Mouse (Mus musculus) myocyte (in vitro differentiated cells): Measurements from ENCODE around the gene Dhrs7b. TPM values are rescaled to one million over a fixed set of nuclear protein-coding genes. Genes with fewer than 3 reads are reported as not detected.
A peak's percentile ranks its signal among the peaks of the same experiment; 100 is the strongest.

Experiments
- H3K27me3 ChIP-seq: one replicate; pipeline ENCODE4 v1.6.1; 2011; ENCODE audit not compliant: control insufficient read depth, insufficient read depth, insufficient read length
- H3K36me3 ChIP-seq: one replicate; pipeline ENCODE4 v1.6.1; 2011; ENCODE audit not compliant: control insufficient read depth, insufficient read depth
- H3K4me2 ChIP-seq: one replicate; pipeline ENCODE4 v1.6.1; 2011; ENCODE audit warnings: low read depth, control low read depth
- H3K4me3 ChIP-seq: one replicate; pipeline ENCODE4 v1.5.1; 2011; ENCODE audit warnings: mild to moderate bottlenecking, control low read depth, moderate library complexity
- H3K79me2 ChIP-seq: one replicate; pipeline ENCODE4 v1.6.1; 2011; ENCODE audit not compliant: control insufficient read depth, insufficient read depth
- H3ac ChIP-seq: one replicate; pipeline ENCODE4 v1.6.1; 2011; ENCODE audit not compliant: control insufficient read depth, insufficient read length
- CEBPB ChIP-seq: IDR thresholded peaks from 2 replicates; pipeline ENCODE4 v1.6.1; 2011; ENCODE audit warnings: mild to moderate bottlenecking, moderate library complexity; ENCODE audit not compliant: poor library complexity, insufficient read depth, severe bottlenecking
- E2F4 ChIP-seq: IDR thresholded peaks from one replicate; pipeline ENCODE4 v1.6.1; 2011; ENCODE audit warnings: mild to moderate bottlenecking, control low read depth, moderate library complexity; ENCODE audit not compliant: insufficient read depth
- MAX ChIP-seq: IDR thresholded peaks from one replicate; pipeline ENCODE4 v1.6.1; 2011; ENCODE audit warnings: low read depth, mild to moderate bottlenecking, control low read depth
- MYOD1 ChIP-seq, 3 experiments: IDR thresholded peaks; one replicate each; pipeline ENCODE4 v1.6.1; 2011; ENCODE audit warnings: control low read depth in 2 of 3, low read depth in 2 of 3, mild to moderate bottlenecking in 2 of 3, moderate library complexity in 1 of 3; ENCODE audit not compliant: insufficient read length in 2 of 3, control insufficient read depth in 1 of 3
- MYOG ChIP-seq, 3 experiments: IDR thresholded peaks; one replicate each; pipeline ENCODE4 v1.6.1; 2011; ENCODE audit warnings: control low read depth in 2 of 3, low read depth in 2 of 3, mild to moderate bottlenecking in 2 of 3; ENCODE audit not compliant: insufficient read length in 2 of 3, control insufficient read depth in 1 of 3, insufficient read depth in 1 of 3
- POLR2A ChIP-seq: IDR thresholded peaks from one replicate; pipeline ENCODE4 v1.6.1; 2011; ENCODE audit warnings: low read depth, mild to moderate bottlenecking, control low read depth, moderate library complexity; ENCODE audit not compliant: insufficient read length
- POLR2AphosphoS2 ChIP-seq: IDR thresholded peaks from one replicate; pipeline ENCODE4 v1.6.1; 2011; ENCODE audit warnings: low read depth, control low read depth; ENCODE audit not compliant: insufficient read length
- REST ChIP-seq: IDR thresholded peaks from one replicate; pipeline ENCODE4 v1.6.1; 2011; ENCODE audit warnings: mild to moderate bottlenecking, control low read depth, moderate library complexity; ENCODE audit not compliant: insufficient read depth, insufficient read length
- SRF ChIP-seq: IDR thresholded peaks from one replicate; pipeline ENCODE4 v1.6.1; 2011; ENCODE audit warnings: low read depth; ENCODE audit not compliant: control insufficient read depth, insufficient read length
- TCF12 ChIP-seq: IDR thresholded peaks from one replicate; pipeline ENCODE4 v1.6.1; 2011; ENCODE audit warnings: mild to moderate bottlenecking, control low read depth; ENCODE audit not compliant: poor library complexity, insufficient read depth, severe bottlenecking
- TCF3 ChIP-seq: IDR thresholded peaks from one replicate; pipeline ENCODE4 v1.6.1; 2011; ENCODE audit warnings: low read depth, control low read depth; ENCODE audit not compliant: insufficient read length
- USF1 ChIP-seq: IDR thresholded peaks from one replicate; pipeline ENCODE4 v1.6.1; 2011; ENCODE audit warnings: low read depth, mild to moderate bottlenecking, control low read depth, moderate library complexity
- polyA plus RNA-seq: library from polyadenylated mRNA; unstranded; fragments of >200 nt; fragmentation: generic; extraction: Trizol; gene quantifications from one replicate; pipeline ENCODE4 v1.2.1, GENCODE M21; 2012; ENCODE audit warnings: missing spikeins

The Dhrs7b gene
- polyA plus RNA-seq, 1 experiment = 51.2 TPM

DNA sequence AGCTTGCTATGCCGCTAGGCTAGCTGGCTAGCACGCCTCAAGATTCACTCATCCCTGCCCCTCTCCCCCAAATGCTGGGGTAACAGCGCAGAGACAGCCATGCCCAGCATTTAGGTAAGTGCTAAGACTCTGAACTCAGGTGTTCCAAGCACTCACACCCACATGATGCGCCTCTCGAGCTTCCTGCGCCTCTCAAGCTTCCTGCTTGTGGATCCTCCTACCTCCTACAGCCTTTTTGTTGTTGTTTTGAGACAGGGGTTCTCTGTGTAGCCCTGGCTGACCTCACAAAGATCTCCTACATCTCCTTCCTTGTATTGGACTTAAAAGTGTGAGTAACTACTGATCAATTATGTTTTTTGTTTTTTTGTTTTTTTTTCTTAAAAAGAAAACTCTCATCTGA, 42.7 kb downstream of the Dhrs7b start:
- Histone ChIP-seq H3K36me3 (no peaks in the 10 kb centered on the region), H3K79me2 (peaks cover 100% of the 10 kb centered on the region), H3ac (no peak overlapping the region), H3K4me2 (no peak overlapping the region), H3K4me3 (no peak overlapping the region), H3K27me3 (no peaks in the 10 kb centered on the region)
- TF ChIP-seq REST (no peak), SRF (no peak), CEBPB (no peak), E2F4 (no peak), MYOG (IDR thresholded peaks at IDR 0.05; ENCODE audit: control insufficient read depth in 1 of 3, insufficient read depth in 1 of 3, insufficient read length in 2 of 3, low read depth in 2 of 3) (no peak), TCF12 (no peak), POLR2A (no peak)

DNA sequence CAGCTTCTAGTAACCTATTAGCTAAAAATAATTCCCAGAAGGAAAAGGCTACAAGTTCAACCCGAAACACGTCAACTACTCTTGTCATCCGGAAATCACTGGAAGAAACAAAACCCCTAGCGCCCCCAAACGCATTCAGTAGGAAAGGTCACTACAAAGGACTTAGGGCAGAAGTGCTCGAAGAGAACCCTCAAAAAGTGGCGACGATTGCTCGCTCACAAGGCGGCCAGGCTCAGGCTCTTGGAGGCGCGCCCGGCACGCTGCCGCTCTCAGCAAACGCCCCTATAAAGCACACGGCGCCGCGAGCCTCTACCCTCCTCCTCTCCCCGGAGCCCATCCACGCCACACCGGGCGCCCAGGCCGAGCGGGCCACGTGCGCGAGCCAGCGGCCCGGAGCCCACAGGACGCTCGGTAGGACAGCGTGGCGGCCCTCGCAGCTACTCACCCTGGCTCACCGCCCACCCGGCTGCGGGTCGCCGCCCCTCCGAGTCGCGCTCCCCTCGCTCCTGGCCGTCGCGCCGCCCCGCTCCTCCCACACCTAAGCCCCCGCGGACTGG, 47.7 kb downstream of the Dhrs7b start:
- Histone ChIP-seq H3K4me2 (peak overlapping the region; percentile 78), H3K4me3 (peak overlapping the region; percentile 38), H3ac (peak overlapping the region; percentile 65), H3K36me3 (no peaks in the 10 kb centered on the region), H3K27me3 (no peaks in the 10 kb centered on the region), H3K79me2 (peaks cover 50% of the 10 kb centered on the region)
- TF ChIP-seq USF1 (no peak), TCF3 (no peak), CEBPB (no peak), POLR2AphosphoS2 (peak; percentile 35), MAX (no peak), POLR2A (no peak), REST (no peak), E2F4 (no peak), TCF12 (no peak), MYOD1 (IDR thresholded peaks at IDR 0.05; ENCODE audit: control insufficient read depth in 1 of 3, insufficient read length in 2 of 3, low read depth in 2 of 3) (peak in 1 of 3 experiments; percentile 2), MYOG (IDR thresholded peaks at IDR 0.05; ENCODE audit: control insufficient read depth in 1 of 3, insufficient read depth in 1 of 3, insufficient read length in 2 of 3, low read depth in 2 of 3) (peak in 2 of 3 experiments; percentile 8 to 11), SRF (no peak)

DNA sequence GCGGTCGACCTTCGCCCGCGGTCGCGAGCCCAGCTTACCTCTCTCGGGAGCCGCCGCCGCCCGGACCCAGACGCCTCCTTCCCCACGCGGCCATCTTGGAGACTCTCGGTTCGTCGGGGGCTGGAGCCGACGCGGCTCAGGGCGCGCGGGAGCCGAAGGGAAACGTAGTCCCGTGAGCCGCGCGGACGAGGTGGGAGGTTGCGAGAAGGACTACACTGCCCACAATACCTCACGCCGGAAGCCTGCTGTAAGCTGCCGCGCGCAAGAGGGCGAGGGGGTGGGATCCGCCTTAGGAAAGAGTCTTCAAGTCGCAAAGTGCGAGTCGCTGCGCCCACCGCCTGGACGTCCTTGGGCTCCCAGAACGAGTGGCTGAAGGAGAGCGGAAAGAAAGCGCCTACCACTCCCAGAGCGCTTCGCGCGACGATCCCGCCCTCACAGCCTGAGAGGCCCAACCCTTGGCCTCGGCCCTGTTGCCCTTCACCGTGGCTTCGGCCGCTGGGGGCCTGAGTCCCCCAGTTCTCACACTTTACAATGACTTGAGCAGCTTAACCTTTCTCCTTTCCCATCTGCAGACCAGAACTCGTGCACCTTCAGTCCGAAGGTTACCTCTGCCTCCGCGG, 48.4 kb downstream of the Dhrs7b start, which contains the start of gene Tmem11:
Tmem11 (minus strand) TSS at position 598 of the 620 bp plus-strand sequence.
- no peaks in the 10 kb centered on the region for H3K36me3 ChIP-seq
- TF ChIP-seq TCF12 = no peak
- peak in 1 of 3 experiments; percentile 1 for TF ChIP-seq MYOG (IDR thresholded peaks at IDR 0.05; ENCODE audit: control insufficient read depth in 1 of 3, insufficient read depth in 1 of 3, insufficient read length in 2 of 3, low read depth in 2 of 3)
- no peak for TF ChIP-seq REST
- TF ChIP-seq POLR2A = peak; percentile 78
- peak; percentile 49 for TF ChIP-seq SRF
- no peak for TF ChIP-seq CEBPB
- TF ChIP-seq POLR2AphosphoS2 = peak; percentile 76
- TF ChIP-seq MAX = no peak
- H3ac ChIP-seq = peak within 1 kb of the TSS; percentile 65
- peak within 1 kb of the TSS; percentile 80 for H3K4me2 ChIP-seq
- H3K79me2 ChIP-seq = peaks cover 44% of the 10 kb centered on the region
- no peaks in the 10 kb centered on the region for H3K27me3 ChIP-seq
- H3K4me3 ChIP-seq = peak within 1 kb of the TSS; percentile 38

DNA sequence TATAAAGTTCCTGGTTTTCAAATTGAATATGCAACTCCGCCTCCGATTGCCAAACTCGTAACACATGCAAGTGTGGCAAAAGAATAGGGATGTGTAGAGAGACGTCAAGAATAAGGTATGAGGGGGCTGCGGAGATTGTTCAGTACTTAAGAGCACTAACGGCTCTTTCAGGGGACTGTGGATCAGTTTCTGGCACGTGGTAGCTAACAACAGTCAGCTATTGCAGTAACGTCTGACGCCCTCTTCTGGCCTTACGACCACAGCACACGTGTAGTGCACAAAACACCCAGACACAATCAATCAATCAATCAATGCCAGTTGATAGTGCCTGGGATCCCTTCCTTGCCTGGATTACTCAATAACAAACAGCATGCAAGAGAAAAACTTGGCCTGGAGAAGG, 49.0 kb downstream of the Dhrs7b start:
- Histone ChIP-seq H3K4me3 (peak overlapping the region; percentile 38), H3K79me2 (peaks cover 37% of the 10 kb centered on the region), H3ac (peak overlapping the region; percentile 65), H3K4me2 (peak overlapping the region; percentile 80), H3K36me3 (no peaks in the 10 kb centered on the region), H3K27me3 (no peaks in the 10 kb centered on the region)
- TF ChIP-seq USF1 (peak; percentile 72), REST (no peak), TCF12 (no peak), POLR2A (peak; percentile 37), TCF3 (no peak), MAX (peak; percentile 97), CEBPB (no peak), MYOG (IDR thresholded peaks at IDR 0.05; ENCODE audit: control insufficient read depth in 1 of 3, insufficient read depth in 1 of 3, insufficient read length in 2 of 3, low read depth in 2 of 3) (peak in 1 of 3 experiments; percentile 8), MYOD1 (IDR thresholded peaks at IDR 0.05; ENCODE audit: control insufficient read depth in 1 of 3, insufficient read length in 2 of 3, low read depth in 2 of 3) (peak in 1 of 3 experiments; percentile 38), POLR2AphosphoS2 (peak; percentile 67), E2F4 (no peak), SRF (no peak)
